Mouse (Mus musculus) heart, postnatal 4 days (tissue): ENCODE results near the gene Gm26602. TPM values are rescaled to one million over a fixed set of nuclear protein-coding genes. Genes with fewer than 3 reads are reported as not detected.

Source experiments
- DNase-seq: peaks from one replicate; pipeline ENCODE4 v3.0.0; 2021
- total RNA-seq, 2 experiments: library from RNA; stranded (reverse); gene quantifications; 2 replicates each; pipeline ENCODE4 v1.2.3; 2021

Gene Gm26602
- total RNA-seq, 2 experiments from 2014 or later: not detected

DNA sequence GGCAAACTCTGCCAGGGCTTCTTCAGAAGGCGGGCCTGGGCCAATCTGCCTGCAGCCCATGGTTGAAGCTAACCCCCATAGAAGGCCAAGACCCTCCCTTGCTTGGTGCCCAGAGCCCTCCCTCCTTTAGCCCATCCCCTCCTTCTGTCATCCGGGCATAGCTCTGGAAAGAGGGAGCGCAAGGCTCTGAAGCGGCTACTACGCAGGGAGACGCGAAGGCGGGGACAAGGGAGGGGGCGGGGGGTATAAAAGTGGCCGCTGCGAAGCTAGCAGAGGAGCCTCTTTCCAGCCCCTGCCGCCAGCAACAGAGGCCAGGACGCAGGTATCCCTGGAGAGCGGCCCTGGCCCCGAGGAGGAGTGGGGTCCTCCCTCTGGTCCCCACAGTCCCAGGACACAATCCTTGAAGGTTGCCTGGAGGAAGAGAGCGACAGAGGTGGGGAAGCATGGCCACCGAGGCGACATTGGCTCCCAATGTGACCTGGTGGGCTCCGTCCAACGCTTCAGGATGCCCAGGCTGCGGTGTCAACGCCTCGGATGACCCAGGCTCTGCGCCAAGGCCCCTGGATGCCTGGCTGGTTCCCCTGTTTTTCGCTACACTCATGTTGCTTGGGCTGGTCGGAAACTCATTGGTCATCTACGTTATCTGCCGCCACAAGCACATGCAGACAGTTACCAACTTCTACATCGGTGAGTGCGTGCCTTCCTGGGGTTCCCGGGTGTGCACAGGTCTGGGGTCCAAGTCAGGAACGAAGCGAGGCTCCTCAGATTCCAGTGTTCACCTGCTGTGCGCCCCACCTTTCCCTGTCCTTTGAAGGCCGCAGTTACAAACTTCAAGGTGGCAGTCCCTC is 7.8 kb downstream of the Gm26602 start:
- no peak for DNase-seq

DNA sequence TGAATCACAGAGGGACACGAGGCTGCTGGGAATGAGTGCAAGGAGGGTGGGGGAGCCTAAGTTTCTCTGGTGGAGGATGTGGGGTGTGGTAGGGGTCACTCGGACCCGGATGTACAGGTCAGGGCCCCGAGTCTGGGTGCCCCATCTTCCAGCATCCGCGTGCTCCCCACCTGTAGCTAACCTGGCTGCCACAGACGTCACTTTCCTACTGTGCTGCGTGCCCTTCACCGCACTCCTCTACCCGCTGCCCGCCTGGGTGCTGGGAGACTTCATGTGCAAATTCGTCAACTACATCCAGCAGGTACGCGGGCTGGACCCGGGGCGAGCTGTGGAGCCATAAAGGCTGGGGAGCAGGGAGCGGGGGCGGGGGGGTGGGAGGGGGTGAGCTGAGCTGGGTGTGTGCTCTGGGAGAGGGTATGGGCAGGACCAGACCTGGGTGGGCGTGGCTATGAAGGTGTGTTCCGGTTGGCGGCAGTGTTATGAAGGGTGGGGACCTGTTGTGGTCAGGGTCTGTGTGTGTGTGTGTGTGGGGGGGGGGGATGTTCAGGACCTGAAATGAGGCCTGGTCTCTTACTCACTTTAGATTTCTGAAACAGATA is 8.7 kb downstream of the Gm26602 start:
- no peak for DNase-seq

DNA sequence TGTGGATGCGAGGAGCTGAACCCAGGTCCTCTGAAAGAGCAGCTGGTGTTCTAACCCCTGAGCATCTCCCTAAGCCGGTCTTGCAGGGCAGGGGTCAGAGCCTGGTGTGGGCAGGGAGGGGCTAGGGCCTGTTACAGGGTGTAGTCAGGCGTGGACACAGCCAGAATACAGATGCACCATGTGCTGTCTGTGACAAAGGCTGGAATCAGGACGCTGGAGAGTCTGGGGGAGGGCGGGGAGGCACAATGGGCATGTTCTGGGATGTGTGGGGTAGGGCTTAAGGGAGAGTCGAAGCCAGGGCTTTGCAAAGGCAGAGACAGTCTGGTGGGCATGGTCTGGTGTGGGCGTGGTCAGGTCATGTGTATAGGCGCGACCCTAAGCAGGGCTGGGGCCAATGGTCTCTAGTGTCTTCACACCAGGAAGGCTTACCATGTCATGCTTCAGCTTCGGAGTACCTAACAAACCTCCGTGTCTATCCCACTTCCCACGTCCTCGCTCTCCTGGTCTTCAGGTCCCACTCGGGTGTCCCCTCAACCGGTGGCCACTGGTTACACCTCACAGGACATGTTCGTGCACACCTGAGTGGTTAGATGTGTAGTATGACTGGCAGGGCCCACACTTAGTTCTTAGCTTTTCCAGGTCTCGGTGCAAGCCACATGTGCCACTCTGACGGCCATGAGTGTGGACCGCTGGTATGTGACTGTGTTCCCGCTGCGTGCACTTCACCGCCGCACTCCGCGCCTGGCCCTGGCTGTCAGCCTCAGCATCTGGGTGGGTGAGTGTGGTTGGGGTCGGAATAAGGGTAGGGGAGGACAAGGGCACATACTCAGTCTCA is 9.6 kb downstream of the Gm26602 start:
- no peak for DNase-seq

DNA sequence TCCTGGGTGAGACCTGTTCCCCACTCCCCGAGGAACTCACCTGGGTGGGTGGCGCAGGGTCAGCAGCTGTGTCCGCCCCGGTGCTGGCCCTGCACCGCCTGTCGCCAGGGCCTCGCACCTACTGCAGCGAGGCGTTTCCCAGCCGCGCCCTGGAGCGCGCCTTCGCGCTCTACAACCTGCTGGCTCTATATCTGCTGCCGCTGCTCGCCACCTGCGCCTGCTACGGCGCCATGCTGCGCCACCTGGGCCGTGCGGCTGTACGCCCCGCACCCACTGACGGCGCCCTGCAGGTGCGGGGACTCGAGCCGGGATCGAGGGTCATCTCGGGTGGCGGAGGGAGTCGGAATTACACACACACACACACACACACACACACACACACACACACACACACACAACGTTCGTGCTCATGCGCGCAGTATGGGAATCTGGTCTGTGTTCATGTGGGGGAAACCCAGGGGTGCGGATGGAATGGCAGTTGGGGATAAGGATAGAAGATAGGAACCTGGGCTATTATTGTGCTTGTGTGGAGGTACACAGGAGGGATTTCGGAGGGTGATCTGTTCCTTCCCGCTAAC is 10.4 kb downstream of the Gm26602 start, which contains the start of gene R3hdm4:
TSS of gene R3hdm4 (minus strand) at position 251 of the 578 bp plus-strand sequence.
- DNase-seq: no peak

DNA sequence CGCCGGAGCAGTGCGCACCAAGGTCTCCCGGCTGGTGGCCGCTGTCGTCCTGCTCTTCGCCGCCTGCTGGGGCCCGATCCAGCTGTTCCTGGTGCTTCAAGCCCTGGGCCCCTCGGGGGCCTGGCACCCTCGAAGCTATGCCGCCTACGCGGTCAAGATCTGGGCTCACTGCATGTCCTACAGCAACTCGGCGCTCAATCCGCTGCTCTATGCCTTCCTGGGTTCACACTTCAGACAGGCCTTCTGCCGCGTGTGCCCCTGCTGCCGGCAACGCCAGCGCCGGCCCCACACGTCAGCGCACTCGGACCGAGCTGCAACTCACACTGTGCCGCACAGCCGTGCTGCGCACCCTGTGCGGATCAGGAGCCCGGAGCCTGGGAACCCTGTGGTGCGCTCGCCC is 10.9 kb downstream of the Gm26602 start:
- no peak for DNase-seq

DNA sequence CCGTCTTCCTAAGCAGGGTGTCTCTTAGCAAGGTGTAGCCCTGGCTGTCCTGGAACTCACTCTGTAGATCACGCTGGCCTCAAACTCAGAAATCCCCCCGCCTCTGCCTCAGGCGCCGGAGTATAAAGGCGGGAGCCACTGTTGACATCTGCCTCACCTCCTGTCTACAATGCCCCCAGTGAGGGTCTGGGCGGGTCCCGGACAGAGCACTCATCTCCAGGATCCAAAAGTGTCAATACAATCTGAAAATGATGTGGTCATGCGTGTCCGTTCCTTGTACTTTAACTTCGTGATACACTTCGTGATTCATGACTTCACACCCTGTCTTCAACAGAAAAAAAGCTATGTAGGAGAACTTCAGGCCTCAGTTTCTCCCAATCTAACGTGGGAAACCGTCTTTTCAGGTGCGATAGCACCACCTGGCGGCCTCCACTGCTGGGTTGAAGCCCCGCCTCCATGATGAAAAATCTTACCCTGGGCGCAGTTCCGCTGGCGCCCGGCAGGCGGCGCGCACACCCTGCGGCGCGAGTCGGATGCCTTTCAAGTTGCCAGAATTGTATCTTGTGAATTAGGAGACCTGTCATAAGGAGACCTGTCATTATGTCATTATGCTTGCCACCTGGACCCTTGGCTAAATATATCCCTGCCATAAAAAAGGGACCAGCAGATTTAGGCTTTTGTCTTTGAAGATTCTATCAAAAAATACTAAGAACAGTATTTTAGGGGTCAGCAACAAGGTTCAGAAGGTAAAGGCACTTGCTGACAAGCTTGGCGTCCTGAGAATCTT is 14.5 kb downstream of the Gm26602 start:
- DNase-seq: peak; percentile 96

DNA sequence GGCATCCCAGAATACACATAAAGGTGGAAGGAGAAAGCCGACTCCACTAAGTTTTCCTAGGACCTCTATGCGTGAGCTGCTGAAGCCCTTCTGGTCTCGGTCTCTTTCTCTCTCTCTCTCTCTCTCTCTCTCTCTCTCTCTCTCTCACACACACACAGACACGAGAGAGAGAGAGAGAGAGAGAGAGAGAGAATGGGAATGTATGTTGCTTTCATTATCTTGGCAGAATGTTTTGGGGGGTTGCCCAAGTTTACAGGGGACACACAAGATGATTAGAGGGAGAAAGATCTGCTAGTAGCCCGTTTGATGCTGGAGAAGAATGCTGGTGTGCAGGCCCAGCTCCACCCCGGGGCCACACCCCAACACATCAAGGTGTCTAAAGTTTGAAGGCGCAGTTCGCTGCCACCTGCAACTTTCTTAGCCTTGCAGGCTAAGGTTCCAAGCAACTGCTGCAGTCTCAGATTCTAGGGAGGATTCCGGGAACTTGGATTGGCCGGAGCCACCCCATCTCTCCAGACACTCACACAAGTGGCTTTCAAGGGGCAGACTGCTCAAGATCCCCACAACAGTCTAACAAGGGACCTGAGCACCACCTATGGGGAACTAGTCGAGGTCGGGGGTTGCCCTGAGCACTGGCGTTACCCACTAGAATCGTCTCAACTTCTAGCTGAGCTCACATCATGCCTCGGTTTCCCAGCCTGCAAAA is 15.3 kb downstream of the Gm26602 start:
- DNase-seq: no peak

DNA sequence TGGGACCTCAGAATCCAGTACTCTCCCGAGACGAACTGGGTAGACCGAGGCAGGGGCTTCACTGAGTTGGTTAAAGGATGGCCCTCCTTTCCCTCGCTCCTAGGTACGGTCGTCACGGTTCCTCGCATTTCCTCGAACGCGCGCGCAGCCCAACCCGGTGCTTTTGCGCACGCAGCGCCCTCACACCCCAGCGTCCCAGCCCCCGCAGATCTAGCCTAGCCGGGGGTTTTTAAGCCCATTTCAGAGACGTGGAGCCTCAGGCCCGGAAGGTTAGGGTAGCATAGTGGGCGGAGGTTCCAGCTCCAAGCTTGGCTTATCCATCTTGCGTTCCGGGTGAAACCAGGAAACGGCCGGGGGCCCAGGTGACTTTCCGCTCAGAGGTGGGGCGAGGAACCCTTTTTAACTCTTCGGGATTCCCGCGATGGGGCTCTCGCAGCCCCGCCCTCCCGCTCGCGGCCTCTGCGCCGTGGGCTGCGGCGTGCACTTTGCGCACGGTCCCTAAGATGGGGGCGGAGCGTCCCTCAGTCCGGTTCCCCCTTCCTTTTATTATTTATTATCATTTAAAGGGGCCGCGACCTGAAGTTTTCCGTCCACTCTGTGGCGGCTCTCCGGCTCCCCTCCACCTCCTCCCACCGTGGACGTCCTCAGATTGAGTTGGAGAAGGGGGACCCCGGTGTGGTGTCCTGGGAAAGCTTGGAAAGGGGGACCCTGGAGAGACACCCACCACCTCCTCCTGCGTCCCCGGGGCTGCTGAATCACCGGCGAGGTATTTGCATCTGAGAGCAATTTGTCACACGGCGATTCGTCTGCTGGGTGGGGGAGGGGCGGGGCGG is 16.1 kb downstream of the Gm26602 start, which contains the start of gene Arid3a:
TSS of gene Arid3a (plus strand) at position 553 of the 833 bp plus-strand sequence.
- peak; percentile 89 for DNase-seq

DNA sequence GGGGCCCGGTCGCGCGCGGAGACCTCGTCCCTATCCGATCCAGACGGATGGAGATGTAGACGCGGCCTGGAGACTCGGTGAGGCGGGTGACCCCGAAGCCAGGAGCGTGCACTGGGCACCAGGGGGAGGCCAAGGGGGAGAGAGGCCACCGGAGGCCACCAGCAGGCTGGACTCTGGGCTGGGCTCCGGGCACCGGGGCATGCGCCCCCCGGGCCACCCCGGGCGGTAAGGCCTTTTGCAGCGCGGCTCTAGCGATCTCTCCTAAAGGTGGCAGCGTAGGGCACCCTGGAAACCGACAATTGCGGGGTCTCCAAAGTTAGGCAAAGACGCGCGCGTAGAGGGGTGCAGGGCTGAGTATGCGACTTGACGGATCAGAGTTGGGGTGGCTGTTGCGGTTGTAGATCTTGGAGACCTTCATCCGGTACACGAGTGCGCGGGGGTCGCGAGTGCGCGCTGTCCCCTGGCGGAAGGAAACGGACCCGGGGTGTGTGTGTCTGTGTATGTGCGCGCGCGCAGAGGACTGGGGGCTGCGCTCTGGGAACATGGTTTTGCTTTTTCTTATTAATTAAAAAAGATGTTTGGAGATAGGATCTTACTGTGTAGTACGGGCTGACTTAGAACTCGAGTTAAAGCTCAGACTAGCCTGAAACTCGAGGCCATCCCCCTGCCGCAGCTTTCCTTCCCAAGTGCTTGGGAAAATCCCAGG is 16.8 kb downstream of the Gm26602 start:
- DNase-seq: peak; percentile 57

DNA sequence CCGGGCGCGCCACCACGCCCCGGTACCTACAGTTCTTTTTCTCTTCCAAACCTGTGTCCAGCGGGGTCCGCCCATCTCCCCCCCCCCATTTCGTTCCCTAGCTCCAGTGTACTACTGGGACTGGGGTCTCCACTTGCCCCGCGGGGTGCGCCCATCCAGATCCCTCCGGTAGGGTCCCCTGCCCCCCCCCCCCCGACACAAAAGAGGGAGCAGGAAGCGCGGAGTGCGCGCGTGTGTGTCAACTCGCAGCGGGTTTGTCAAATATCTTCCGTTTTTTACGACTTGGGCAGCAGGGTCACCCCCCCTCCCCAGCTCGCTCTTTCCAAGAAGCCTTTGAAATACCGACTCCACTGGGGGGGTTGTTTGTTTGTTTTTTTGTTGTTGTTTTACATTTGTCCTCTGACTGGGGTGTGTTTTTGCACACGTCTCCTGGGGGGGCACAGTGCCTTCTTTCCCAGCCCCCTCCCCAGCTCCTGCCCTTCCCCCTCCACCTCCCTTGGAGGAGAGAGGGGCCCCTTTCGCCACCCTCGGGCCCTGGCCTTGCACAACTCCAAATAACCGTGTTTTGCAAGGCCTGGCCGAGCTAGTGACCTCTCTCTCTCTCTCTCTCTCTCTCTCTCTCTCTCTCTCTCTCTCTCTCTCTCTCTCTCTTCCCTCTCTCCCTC is 17.5 kb downstream of the Gm26602 start:
- no peak for DNase-seq

DNA sequence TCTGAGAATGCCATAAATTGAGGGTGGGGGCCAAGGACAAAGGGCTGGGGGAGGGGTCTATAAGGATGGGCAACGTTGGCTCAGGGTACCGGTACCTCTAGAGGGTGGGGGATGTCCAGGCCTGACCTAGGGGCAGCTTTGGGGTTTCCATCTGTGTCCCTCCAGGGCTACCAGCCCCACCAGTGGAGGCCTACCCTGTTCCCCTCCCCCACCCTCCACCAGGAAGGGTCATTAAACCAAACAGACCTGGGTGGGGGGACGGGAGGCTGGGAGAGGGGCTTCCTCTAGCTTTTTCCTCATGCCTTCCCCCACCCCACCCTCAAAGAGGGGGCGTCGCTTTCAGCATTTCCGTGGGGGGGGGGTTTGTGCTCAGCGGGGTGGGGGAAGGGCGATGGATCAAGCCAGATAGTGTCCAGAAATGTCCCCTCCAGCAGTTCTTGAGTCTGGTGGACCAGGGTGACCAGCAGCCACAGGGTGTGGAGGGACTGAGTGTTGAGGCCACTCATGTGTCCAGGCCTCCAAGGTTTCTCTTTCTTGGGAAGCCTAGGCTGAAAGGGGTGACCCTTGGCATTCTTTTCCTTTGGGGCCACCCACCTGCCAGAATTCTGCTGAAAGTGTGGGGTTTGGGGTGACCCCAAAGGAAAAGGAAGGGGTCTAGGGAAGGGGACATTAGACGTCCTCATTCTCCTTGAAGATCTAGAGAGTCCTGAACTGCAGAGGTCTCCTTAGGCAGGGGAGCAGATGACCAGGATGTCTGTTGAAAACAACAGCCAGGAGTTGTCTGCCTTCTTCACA is 18.4 kb downstream of the Gm26602 start:
- no peak for DNase-seq

DNA sequence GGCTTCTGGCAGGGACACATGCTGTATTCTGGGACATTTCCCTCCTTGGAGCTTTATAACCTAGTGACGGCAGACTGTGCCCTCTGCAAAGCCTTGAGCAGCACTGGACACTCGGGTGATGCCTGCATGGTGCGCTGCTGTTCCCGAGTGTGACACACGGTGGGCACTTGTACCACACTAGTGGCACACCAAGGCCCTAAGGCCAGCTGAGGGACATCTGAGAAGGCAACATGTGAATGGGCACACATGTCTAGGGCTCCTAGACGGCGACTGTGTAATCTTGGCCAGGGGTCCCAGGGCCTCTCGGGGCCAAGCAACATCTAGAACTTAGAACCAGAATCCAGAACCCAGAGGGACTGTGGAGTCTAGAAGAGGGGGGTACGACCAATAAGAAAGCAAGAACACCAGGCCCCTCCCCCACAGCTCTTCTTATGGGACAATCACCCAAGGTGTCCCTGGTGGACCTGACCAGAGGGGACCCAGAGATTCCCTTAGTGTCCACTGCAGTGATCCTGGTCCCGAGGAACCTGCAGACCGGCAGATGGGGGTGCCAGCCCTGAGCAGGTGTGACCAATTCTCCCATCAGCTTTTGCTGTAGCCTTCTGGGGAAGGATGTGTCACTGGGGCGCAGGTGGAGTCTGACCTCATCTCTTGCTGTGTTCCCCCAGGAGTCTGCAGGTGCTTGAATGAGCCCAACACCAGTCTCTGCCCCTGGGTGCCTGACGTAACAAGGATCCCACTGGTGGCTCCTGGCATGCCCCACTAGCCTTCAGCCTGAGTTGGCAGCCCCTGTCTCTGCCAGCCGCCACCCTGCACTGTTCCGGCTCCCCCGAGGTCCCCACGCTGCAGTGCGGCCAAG is 19.5 kb downstream of the Gm26602 start:
- DNase-seq: no peak

DNA sequence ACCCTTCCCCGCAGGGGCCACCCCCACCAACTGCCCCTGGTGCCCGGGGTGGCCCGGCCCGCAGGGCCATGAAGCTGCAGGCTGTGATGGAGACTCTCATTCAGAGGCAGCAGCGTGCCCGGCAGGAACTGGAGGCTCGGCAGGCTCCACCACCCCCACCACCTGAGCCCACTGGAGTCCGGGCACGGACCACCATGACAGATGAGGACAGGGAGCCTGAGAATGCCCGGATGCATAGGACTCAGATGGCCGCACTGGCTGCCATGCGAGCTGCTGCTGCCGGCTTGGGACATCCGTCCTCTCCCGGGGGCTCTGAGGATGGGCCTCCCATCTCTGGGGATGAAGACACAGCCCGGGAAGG is 20.1 kb downstream of the Gm26602 start:
- DNase-seq: no peak

DNA sequence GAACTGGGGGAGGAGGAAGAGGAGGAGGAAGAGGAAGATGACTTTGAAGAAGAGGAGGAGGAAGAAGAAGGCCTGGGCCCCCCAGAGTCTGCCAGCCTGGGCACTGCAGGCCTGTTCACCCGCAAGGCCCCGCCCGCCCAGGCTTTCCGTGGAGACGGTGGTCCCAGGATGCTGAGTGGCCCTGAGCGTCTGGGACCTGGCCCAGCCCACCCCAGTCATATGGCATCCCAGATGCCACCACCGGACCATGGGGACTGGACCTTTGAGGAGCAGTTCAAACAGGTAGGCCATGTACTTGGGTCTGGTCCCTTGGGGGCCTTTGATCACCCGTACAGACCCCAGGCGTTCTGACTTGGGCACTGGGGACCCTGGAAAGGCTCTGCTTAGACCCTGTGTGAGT is 21.1 kb downstream of the Gm26602 start:
- DNase-seq: no peak

DNA sequence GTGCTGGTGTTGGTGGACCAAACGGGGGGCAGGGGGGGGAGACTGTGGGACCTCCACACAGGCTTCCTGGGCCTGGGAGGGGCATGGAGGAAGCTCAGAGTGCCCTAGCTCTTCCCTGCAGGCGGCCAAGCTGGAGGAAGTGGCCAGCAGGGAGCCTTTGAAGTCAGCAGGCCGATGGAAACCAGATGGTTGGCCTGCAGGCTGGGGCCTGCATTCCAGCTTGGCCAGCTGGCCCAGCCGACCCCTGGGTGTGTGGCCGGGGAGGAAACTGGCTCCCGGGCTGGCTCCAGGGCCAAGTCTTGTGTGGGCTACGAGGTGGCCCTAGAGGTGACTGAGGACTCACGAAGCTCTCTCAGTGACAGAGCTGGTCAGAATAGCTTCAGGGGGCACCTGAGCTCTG is 22.1 kb downstream of the Gm26602 start:
- peak; percentile 84 for DNase-seq

DNA sequence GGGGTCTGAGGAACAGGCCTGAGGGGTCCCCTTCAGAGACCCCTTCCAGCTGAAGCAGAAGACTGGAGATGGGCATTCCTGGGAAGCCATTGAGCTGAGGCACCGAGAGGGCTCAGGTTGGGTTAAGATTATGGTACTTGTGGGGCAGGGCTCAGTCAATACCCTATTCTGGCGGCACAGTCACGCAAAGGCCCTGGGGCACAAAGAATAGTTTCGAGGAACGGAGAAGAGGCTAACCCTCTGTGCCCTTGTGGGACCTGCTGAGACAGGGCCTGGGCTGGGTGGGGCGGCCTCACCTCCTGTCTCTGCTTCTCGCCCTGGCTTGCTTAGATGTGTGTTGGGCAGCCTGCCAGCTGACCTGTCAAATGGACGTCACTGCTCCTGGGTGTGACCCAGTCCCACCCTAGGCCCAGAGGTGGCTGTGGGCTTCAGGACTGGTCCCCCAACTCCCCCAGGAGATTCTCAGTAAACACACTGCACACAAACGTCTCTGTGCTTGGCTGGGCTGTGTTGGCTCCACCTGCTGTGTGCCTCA is 22.6 kb downstream of the Gm26602 start:
- DNase-seq: peak; percentile 46

DNA sequence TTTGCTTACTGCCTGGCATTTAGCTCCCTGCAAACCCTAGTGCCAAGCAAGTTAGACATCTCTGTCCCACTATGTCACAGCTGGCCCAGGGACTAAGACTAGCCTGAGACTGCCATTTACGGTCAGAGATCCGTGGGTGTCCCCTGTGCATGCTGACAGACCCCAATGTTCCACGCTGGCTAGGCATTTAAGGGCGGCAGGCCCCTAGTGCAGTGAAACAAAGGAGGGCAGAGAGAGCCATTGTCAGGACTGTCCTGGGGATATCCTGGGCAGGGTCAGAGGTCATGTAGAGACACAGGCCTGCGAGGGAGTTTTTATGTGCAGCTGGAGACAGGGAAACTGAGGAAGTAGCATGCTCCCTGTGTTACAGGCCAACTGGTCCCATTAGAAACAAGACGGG is 23.2 kb downstream of the Gm26602 start:
- DNase-seq: no peak
